Mouse (Mus musculus) c-Kit-positive CD71-positive TER-119-negative erythroid progenitor cells, embryonic 14.5 days (primary cell): ENCODE data around the gene Igfbp6.

ENCODE experiments used
- DNase-seq: peaks from one replicate; pipeline ENCODE4 v3.0.0-alpha.2; 2013; ENCODE audit warnings: low read depth

The Igfbp6 gene

DNA sequence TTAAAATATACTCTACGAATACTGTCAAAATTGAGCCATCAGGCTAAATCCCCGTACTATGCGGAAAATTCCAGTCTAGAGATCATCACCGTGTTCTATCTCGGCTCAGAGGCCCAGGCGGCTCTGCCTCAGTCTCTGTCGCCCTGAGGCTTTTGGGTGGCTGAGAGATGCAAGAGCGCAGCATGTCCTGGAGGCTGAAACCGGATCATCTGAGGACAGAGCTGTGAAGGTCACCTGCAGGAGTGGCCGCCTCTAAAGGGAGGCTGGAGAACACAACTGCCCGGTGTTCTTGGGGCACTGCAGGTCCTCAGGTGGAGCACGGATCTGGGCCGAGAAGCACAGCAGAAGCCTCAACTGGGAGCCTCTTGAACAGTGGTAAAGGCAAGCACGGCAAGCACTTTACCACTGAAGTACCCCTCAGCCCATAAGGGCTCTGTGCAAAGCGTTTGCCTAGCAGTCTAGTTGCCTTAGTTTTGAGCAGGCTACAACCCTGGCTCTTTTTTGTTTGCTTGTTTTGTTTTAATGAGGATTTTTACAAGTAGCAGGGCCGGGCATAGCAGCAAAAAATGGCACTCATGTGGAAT lies 31.7 kb downstream of the Igfbp6 start:
- no peak for DNase-seq

DNA sequence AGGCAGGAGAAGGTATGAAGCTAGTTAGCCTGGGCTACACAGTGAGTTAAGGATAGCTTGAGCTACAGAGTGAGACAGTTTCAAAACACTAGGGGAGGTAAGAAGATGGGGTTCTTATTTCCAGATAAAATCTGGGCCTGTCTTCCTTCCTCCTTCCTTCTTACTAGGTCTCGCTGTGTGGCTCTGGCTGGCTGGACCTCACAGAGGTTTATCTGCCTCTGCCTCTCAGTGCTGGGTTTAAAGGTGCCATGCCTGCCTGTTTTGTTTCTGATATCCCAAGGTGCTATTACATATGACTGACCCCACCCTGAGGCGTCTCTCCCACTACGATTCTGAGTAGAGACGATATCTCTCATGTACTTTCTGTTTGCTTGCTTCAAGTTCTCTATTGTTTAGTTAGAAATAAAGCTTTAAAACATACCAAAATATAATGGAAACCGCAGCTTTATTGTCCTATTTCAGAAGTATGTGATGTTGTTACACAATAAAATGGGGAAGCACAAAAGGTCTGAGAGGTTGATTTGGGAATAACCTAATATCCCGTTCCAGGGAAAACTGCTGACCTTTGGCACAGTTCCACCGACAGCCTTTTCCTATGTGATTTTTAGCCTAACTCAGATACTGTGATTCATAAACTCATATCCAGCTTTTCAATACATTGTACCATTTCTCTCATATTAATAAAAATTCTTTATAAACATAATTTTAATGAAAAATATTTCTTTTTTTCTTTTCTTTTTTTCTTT lies 32.6 kb downstream of the Igfbp6 start:
- DNase-seq: peak; percentile 35

DNA sequence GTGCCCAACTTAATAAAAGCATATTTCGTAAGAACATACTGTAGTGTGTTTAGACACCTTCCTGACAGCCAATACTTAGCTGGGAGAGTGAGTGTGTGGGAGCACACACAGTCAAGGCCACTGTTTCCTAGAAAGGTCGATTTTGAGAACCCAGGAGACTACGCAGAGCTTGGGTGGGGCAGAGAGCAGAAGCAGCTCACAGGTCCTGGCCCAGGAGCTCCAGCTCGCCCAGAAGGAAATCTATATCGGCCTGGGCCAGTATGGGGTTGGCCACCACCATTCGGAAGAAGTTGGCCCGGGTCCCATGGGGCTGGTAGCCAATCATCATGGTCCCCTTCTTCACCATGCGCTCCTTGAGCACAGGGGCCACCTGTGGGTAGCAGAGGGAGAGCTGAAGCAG lies 33.3 kb downstream of the Igfbp6 start:
- DNase-seq: no peak

DNA sequence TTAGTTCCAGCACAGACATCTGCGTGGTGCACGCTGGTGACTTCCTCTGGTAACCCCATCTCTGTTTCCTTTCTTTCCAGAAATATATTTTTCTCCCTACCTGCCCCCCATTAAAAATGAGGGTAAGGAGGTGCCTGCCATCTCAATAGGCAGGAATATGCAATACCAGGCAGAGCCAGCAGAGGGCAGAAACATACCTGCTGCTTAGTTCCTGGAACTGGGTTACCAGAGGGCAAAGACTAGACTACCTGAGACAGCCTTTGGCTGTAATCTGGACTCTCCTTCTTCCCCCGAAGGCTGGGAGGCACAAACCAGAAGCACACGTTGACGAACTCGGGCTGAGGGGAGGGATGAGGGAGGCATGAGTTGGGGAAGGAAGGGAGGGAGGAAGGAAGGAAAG lies 34.1 kb downstream of the Igfbp6 start:
- DNase-seq: peak; percentile 67

DNA sequence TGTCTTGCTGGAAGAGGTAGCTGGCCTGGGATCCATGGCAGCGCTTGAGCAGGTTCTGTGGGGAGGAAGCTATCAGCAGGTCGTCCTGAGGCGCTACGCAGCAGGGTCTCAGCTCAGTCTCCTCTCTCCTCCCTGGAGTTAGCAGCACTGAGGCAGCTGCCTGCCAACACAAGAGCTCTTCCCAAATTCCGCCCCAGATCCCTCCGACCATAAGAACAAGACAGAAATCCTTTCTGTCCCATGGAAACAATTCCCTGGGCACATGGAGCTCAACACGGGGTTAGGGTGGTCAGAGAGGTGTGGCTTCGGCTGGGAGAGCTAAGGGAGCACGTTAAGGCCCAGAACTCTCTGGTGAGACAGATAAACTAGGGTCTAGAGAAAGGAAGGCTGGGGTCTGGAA lies 34.9 kb downstream of the Igfbp6 start:
- no peak for DNase-seq

GRCm38 (mm10) chr15:102179924-102180323 lies 35.8 kb downstream of the Igfbp6 start:
- no peak for DNase-seq

DNA sequence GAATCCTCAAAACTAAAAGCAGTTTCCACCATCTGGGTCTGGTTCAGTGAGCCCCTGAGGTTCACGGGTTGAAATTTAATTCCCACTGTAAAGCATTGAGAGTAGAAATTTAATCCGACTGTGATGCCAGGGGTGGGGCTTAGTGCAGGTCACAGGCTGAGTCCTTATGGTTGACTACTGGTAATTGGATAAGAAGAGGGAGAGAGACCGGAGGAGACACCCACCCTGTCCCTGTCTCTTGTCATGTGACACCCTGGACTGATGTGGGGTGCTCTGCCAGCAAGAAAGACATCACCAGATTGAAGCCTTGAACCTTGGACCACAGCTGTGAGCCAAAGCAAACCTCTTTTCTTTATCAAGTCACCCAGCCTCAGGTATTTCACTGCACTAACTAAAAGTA lies 38.9 kb downstream of the Igfbp6 start:
- DNase-seq: no peak

- DNase-seq: no peak
Measured at GRCm38 (mm10) chr15:102186239-102186638, 42.1 kb downstream of the Igfbp6 start.

GRCm38 (mm10) chr15:102188096-102188495 lies 43.9 kb downstream of the Igfbp6 start:
- DNase-seq: no peak

- no peak for DNase-seq
Measured at GRCm38 (mm10) chr15:102188883-102189282, 44.7 kb downstream of the Igfbp6 start.

DNA sequence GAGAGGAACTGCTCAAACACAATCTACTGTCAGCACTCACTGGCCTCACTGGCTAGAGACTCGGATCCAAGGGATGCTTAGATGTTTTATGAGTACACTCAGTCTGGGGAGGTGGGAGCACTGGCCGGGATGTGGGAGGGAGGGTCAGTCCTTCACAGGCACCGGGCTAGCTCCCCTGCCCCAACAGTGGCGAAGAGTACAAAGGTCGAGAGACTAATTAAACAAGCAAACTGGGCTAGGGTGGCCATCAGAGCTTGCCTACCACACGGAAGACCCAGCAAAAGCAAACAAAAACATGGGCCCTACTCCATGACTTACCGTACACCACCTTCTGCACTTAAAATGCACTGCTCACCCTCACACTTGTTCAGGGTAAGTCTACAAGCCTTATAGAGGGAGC lies 47.5 kb downstream of the Igfbp6 start:
- no peak for DNase-seq

- no peak for DNase-seq
Measured at GRCm38 (mm10) chr15:102192271-102192812, 48.2 kb downstream of the Igfbp6 start.

GRCm38 (mm10) chr15:102192820-102193386 lies 48.7 kb downstream of the Igfbp6 start:
- no peak for DNase-seq

DNA sequence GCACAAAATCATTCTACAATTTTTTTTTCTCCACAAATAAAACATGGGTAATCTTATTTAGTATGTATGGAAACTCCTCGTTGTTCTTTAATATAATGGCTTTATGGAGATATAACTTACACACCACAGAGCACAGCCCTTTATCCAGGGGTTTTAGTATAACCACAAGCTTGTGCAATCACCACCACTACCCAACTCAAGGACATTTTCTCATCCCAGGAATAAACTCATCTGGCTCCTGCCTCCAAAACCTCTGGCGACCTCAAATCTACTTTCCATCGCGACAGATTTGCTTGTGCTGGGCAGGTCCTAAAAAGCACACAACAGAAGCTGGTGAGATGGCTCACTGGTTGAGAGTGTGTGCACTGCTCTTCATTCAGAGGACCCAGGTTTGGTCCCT lies 49.5 kb downstream of the Igfbp6 start:
- no peak for DNase-seq

DNA sequence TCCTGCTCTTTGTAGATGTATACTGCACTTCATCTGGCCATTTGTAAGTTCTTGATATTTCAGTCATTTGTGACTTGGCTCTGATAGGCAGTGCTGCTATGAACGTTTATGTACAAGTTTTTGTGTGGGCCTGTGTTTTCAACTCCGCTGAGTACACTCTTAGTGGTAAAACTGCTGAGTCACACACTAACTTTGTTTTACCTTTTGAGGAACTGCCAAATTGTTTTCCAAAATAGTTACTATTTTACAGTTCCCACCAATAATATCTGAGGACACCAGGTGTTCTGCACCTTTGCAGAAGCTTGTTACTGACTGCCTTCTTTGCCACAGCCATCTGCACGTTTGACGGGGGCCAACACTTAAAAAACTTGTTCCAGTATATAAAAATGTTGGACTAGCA lies 50.3 kb downstream of the Igfbp6 start:
- DNase-seq: no peak

DNA sequence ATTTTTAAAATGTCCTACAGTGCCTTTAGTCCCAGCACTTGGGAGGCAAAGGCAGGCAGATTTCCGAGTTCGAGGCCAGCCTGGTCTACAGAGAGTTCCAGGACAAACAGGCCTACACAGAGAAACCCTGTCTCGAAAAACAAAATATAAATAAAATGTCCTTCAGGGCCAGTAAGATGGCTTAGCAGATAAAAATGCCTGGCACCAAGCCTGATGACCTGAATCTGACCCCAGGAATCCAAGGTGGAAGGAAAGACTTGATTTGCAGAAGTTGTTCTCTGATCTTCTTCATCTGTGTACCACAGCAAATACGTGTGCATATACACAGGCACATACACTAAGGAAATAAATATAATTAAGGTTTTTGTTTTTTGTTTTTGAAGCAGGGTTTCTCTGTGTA lies 51.2 kb downstream of the Igfbp6 start:
- no peak for DNase-seq

DNA sequence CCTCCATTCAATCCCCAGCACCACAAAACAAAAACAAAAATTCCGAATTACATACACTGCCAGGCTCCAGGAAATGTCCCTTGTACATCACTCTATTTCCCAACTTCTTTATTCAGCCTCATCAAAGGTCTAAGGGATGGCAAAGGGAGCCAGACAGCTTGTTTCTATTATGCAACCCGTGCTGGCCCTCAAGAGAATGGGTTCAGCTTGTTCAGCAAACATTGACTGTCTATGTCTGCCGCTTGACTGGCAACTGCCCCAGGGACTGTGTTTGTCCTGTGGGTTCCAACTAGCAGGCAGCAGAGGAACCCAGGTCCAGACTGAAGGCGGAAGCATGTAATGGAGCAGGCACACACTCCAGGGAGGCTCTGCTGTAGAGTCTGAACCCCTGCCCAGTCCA lies 54.7 kb downstream of the Igfbp6 start:
- no peak for DNase-seq
